Mouse (Mus musculus) liver, embryonic 14.5 days (tissue): ENCODE measurements at regions not wholly inside any gene's neighbourhood (a gene's known extent, or its start where the extent isn't known, plus 50 kb on each side); places are given as distances from the start of the nearest gene placed in this dataset.

ENCODE experiments used
- CTCF ChIP-seq: IDR thresholded peaks from 2 replicates; pipeline ENCODE4 v1.5.1; 2016; ENCODE audit warnings: antibody characterized with exemption, low read depth, control low read depth
- EP300 ChIP-seq: IDR thresholded peaks from 2 replicates; pipeline ENCODE4 v1.6.1; 2016; ENCODE audit warnings: antibody characterized with exemption, low read depth

DNA sequence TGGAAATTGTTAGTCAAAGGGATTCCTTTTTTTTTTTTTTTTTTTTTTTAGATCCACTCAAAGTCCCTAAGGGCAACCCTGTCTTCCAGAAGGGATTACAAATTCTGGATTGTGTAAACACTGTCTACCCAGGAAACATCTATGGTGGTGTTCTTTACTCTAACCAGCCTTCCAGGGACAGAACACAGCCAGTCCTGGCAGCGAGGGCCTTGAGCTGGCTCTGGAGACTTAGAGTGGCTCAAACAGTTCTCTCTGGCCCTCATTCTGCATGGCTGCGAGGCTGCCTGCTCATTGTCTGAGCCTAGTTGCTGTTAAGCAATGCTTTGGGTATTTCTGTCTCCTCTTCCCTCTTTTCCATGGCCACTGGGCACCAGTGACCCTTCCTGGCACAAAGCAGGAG is 112.2 kb upstream of the Pitx1 start:
- TF ChIP-seq CTCF (no peak), EP300 (no peak)
